16 mouse cellular contexts compared by ENCODE assay signal in genomic region chr7:97128949-97129348, GRCm38 (mm10). TPM values are rescaled to one million over a fixed set of nuclear protein-coding genes. Genes with fewer than 3 reads are reported as not detected.
A peak's percentile ranks its signal among the peaks of the same experiment; 100 is the strongest.
DNase-seq lines count a peak whose midpoint lies in the region; ATAC-seq and TF ChIP-seq lines count a peak whose summit lies in the region.
"Had no signal": no experiment of that assay in that cellular context is flagged by ENCODE, and none has a peak within 500 bp of the region (broad histone marks: within the 10 kb centered on the region; RNA-seq: fewer than 3 reads in every experiment).

No protein-coding gene starts in this region.

- no peaks in the 10 kb centered on the region for H3K4me1 ChIP-seq in heart, embryonic 10.5 days
- H3K4me1 ChIP-seq in limb, embryonic 14.5 days (ENCODE audit: control insufficient read depth, insufficient read depth, low read length): no peaks in the 10 kb centered on the region
- no peaks in the 10 kb centered on the region for H3K4me1 ChIP-seq in limb, embryonic 10.5 days
- H3K4me1 ChIP-seq in ES-E14 (ENCODE audit: control insufficient read depth in 2 of 2, insufficient read depth in 2 of 2, low read length in 2 of 2, poor library complexity in 1 of 2): no peaks in the 10 kb centered on the region
- H3K4me1 ChIP-seq: hindbrain, embryonic 13.5 days; intestine, embryonic 15.5 days had no signal

- H3K9ac ChIP-seq in limb, embryonic 14.5 days (ENCODE audit: low read depth, low read length, severe bottlenecking): no peak overlapping the region
- H3K9ac ChIP-seq in ES-E14 (ENCODE audit: insufficient read depth, low read depth, low read length, poor library complexity, severe bottlenecking): no peak overlapping the region
- H3K9ac ChIP-seq: hindbrain, embryonic 13.5 days; intestine, embryonic 15.5 days; lung, embryonic 14.5 days had no signal

- 47% methylated on average over 1 of the region's 1 CpGs for WGBS in heart, embryonic 10.5 days
- 47% methylated on average over 1 of the region's 1 CpGs for WGBS in limb, embryonic 14.5 days
- WGBS in limb, embryonic 10.5 days: 69% methylated on average over 1 of the region's 1 CpGs

- no peaks in the 10 kb centered on the region for H3K9me3 ChIP-seq in heart, embryonic 10.5 days
- no peaks in the 10 kb centered on the region for H3K9me3 ChIP-seq in limb, embryonic 14.5 days (ENCODE audit: control insufficient read depth, low read length)
- H3K9me3 ChIP-seq in limb, embryonic 10.5 days (replicated peaks): no peaks in the 10 kb centered on the region
- H3K9me3 ChIP-seq in ES-E14 (ENCODE audit: control insufficient read depth, insufficient read depth, low read depth, low read length): no peaks in the 10 kb centered on the region
- H3K9me3 ChIP-seq: intestine, embryonic 15.5 days had no signal

- H3K36me3 ChIP-seq in heart, embryonic 10.5 days: peaks cover 13% of the 10 kb centered on the region
- no peaks in the 10 kb centered on the region for H3K36me3 ChIP-seq in limb, embryonic 14.5 days (ENCODE audit: control insufficient read depth, insufficient read depth, low read length)
- no peaks in the 10 kb centered on the region for H3K36me3 ChIP-seq in limb, embryonic 10.5 days
- H3K36me3 ChIP-seq in ES-E14 (ENCODE audit: control insufficient read depth, insufficient read depth, low read length, poor library complexity, severe bottlenecking): no peaks in the 10 kb centered on the region
- H3K36me3 ChIP-seq: intestine, embryonic 15.5 days had no signal

- no peak overlapping the region for H3K4me2 ChIP-seq in limb, embryonic 14.5 days (replicated peaks; ENCODE audit: low read depth, low read length, severe bottlenecking)
- H3K4me2 ChIP-seq: hindbrain, embryonic 13.5 days; intestine, embryonic 15.5 days; lung, embryonic 14.5 days had no signal

- intact Hi-C loops in left cerebral cortex, adult 2 months (cut with DNase I): no loop called here

- no peaks in the 10 kb centered on the region for H3K27me3 ChIP-seq in heart, embryonic 10.5 days (ENCODE audit: insufficient read depth, poor library complexity, severe bottlenecking)
- no peaks in the 10 kb centered on the region for H3K27me3 ChIP-seq in limb, embryonic 14.5 days (ENCODE audit: control insufficient read depth, insufficient read depth, low read length)
- H3K27me3 ChIP-seq in limb, embryonic 10.5 days (ENCODE audit: low read depth, poor library complexity, severe bottlenecking): no peaks in the 10 kb centered on the region
- H3K27me3 ChIP-seq: hindbrain, embryonic 13.5 days; intestine, embryonic 15.5 days had no signal

- in situ Hi-C loops in ES-E14 (cut with MboI; ENCODE audit: low sequenced_read_pairs in 2 of 2, unreplicated experiment in 2 of 2): no loop called here

- TF ChIP-seq POLR2A in limb, embryonic 14.5 days (IDR thresholded peaks at IDR 0.05; ENCODE audit: borderline replicate concordance, extremely low read depth, insufficient read depth, insufficient read length): no peak

- no peak for TF ChIP-seq CTCF in left cerebral cortex, adult 2 months (IDR thresholded peaks at IDR 0.05)

- peak; percentile 40 for DNase-seq in heart, adult 8-10 months (ENCODE audit: low spot score)
- no peak for DNase-seq in heart, embryonic 10.5 days (ENCODE audit: low spot score)
- peak; percentile 11 for DNase-seq in limb, embryonic 14.5 days (ENCODE audit: low spot score)
- DNase-seq in limb, embryonic 10.5 days (ENCODE audit: low spot score): no peak
- no peak for DNase-seq in ES-E14 (ENCODE audit: low read depth, low spot score)
- peak; percentile 18 for DNase-seq in kidney, postnatal 10 days
- DNase-seq in left cerebral cortex, adult 2 months (ENCODE audit: extremely low spot score in 1 of 2, low spot score in 2 of 2): no peak
- no peak for DNase-seq in embryo, embryonic 11 days
- DNase-seq: adrenal gland, postnatal 14 days; cerebellum, postnatal 14 days; gastrocnemius, postnatal 36 days; layer of hippocampus, adult 9-11 months; lung, embryonic 14.5 days; thymus, postnatal 14 days had no signal

- no peak overlapping the region for H3K4me3 ChIP-seq in heart, embryonic 10.5 days
- no peak overlapping the region for H3K4me3 ChIP-seq in limb, embryonic 14.5 days (replicated peaks; ENCODE audit: low read length)
- H3K4me3 ChIP-seq in limb, embryonic 10.5 days: no peak overlapping the region
- no peak overlapping the region for H3K4me3 ChIP-seq in ES-E14 (ENCODE audit: insufficient read depth in 1 of 2, low read depth in 1 of 2, low read length in 2 of 2, poor library complexity in 1 of 2, severe bottlenecking in 1 of 2)
- no peak overlapping the region for H3K4me3 ChIP-seq in left cerebral cortex, adult 2 months
- H3K4me3 ChIP-seq: hindbrain, embryonic 13.5 days; intestine, embryonic 15.5 days had no signal

- no peak for ATAC-seq in limb, embryonic 14.5 days (ENCODE audit: low FRiP score, low read depth)
- ATAC-seq: intestine, embryonic 15.5 days had no signal

- no peak overlapping the region for H3K27ac ChIP-seq in heart, embryonic 10.5 days
- H3K27ac ChIP-seq in limb, embryonic 14.5 days (replicated peaks; ENCODE audit: low read depth, low read length): no peak overlapping the region
- H3K27ac ChIP-seq in limb, embryonic 10.5 days: no peak overlapping the region
- no peak overlapping the region for H3K27ac ChIP-seq in ES-E14 (ENCODE audit: insufficient read depth, low read depth, low read length, poor library complexity, severe bottlenecking)
- no peak overlapping the region for H3K27ac ChIP-seq in left cerebral cortex, adult 2 months
- H3K27ac ChIP-seq: hindbrain, embryonic 13.5 days; intestine, embryonic 15.5 days had no signal

TF ChIP-seq in ES-E14, 5 proteins besides CTCF, POLR2A, EP300 and RAD21:
- peak; percentile 44; the same call in 1 of the 2 replicates for TF ChIP-seq ZNF384 (IDR thresholded peaks at IDR 0.05; ENCODE audit: low read depth, low read length)
- no peak for TF ChIP-seq CHD2 (IDR thresholded peaks at IDR 0.05; ENCODE audit: low read depth, low read length)

RNA-seq across cellular contexts. Expression of gene Gab2, which starts 47.6 kb away (rescaled TPM):
- 10 to 100 TPM; 14.2 to 17.6 (median 16.2) TPM for total RNA-seq in heart, adult 8-10 months (2022)
- 6.7 and 8.3 TPM in 2 replicates for polyA plus RNA-seq in heart, embryonic 10.5 days (2016; fragmentation: Nextera tagmentation; extraction: Ambion mirVana)
- polyA plus RNA-seq in limb, embryonic 14.5 days (2012; rRNA removed): 7.7 and 9.7 TPM in 2 replicates
- polyA plus RNA-seq in limb, embryonic 14.5 days (2014; fragmentation: Nextera tagmentation; extraction: Ambion mirVana): 4.6 and 5.1 TPM in 2 replicates
- polyA plus RNA-seq in limb, embryonic 10.5 days (2016; fragmentation: Nextera tagmentation; extraction: Ambion mirVana): 3.3 and 4.4 TPM in 2 replicates
- 0.53 and 1.1 TPM in 2 replicates for total RNA-seq in ES-E14 (2012; rRNA removed)
- 10 to 100 TPM; 14.3 to 14.4 TPM for total RNA-seq in left cerebral cortex, adult 2 months (2021)

Comparison
In these comparisons a context has a peak if more than half of its experiments do, and no peak if none do; other contexts are left out.
1. DNase-seq: peak in heart, adult 8-10 months (single experiment), limb, embryonic 14.5 days (single experiment) and kidney, postnatal 10 days (single experiment); none in heart, embryonic 10.5 days (single experiment), limb, embryonic 10.5 days (single experiment), ES-E14 (single experiment), left cerebral cortex, adult 2 months (0 of 2) and embryo, embryonic 11 days (single experiment).